ENCODE assay signal across 10 mouse cellular contexts in genomic region chr8:92721266-92721935, GRCm38 (mm10). TPM values are rescaled to one million over a fixed set of nuclear protein-coding genes. Genes with fewer than 3 reads are reported as not detected.
DNase-seq lines count a peak whose midpoint lies in the region; ATAC-seq and TF ChIP-seq lines count a peak whose summit lies in the region.
"Had no signal": no experiment of that assay in that cellular context is flagged by ENCODE, and none has a peak within 500 bp of the region (broad histone marks: within the 10 kb centered on the region; RNA-seq: fewer than 3 reads in every experiment).

No protein-coding gene starts in this region.

- no peak for TF ChIP-seq EP300 in heart, postnatal 0 days (IDR thresholded peaks at IDR 0.05; ENCODE audit: low read depth)

- peak; percentile 83 for TF ChIP-seq CTCF in heart, postnatal 0 days (IDR thresholded peaks at IDR 0.05; ENCODE audit: low read depth)

- ATAC-seq in forebrain, embryonic 13.5 days = peak; percentile 90
- ATAC-seq in heart, postnatal 0 days (ENCODE audit: insufficient read depth, low read depth) = peak; percentile 89
- peak; percentile 76; the same call in 1 of the 2 replicates for ATAC-seq in lung, embryonic 15.5 days (ENCODE audit: borderline replicate concordance, extremely low read depth, low FRiP score, low TSS enrichment)

- no peak overlapping the region for H3K9ac ChIP-seq in forebrain, embryonic 13.5 days
- no peak overlapping the region for H3K9ac ChIP-seq in heart, postnatal 0 days (replicated peaks; ENCODE audit: low read depth, low read length)
- no peak overlapping the region for H3K9ac ChIP-seq in lung, embryonic 15.5 days
- H3K9ac ChIP-seq: liver, embryonic 13.5 days had no signal

- 42% methylated on average over 12 of the region's 12 CpGs for WGBS in forebrain, embryonic 13.5 days
- 30% methylated on average over 12 of the region's 12 CpGs for WGBS in heart, postnatal 0 days
- 37% methylated on average over 12 of the region's 12 CpGs for WGBS in lung, embryonic 15.5 days

- DNase-seq in ovary, adult 18-20 months (ENCODE audit: low spot score) = peak; percentile 16
- DNase-seq in ovary, postnatal 10 days (ENCODE audit: low spot score) = no peak
- peak; percentile 81 for DNase-seq in heart, postnatal 0 days (ENCODE audit: low spot score)
- DNase-seq in layer of hippocampus, adult 18-20 months (ENCODE audit: low spot score in 2 of 2) = peak; percentile 39 to 79
- peak; percentile 71 for DNase-seq in retina, postnatal 7 days (ENCODE audit: low read depth, low spot score)
- DNase-seq in thymus, postnatal 25 days = no peak
- DNase-seq: liver, embryonic 13.5 days had no signal

- no peak overlapping the region for H3K4me3 ChIP-seq in forebrain, embryonic 13.5 days
- no peak overlapping the region for H3K4me3 ChIP-seq in heart, postnatal 0 days (ENCODE audit: low read depth, low read length)
- no peak overlapping the region for H3K4me3 ChIP-seq in lung, embryonic 15.5 days
- H3K4me3 ChIP-seq: liver, embryonic 13.5 days had no signal

- H3K27me3 ChIP-seq in forebrain, embryonic 13.5 days = 0 out of 2 replicates have a peak, but pooled peaks cover 7% of the 10 kb centered on the region
- peaks cover 4% of the 10 kb centered on the region; the same call in 1 of the 2 replicates for H3K27me3 ChIP-seq in heart, postnatal 0 days (ENCODE audit: control insufficient read depth, insufficient read depth, low read length)
- no peaks in the 10 kb centered on the region for H3K27me3 ChIP-seq in lung, embryonic 15.5 days
- H3K27me3 ChIP-seq: CH12.LX; liver, embryonic 13.5 days had no signal

- peaks cover 44% of the 10 kb centered on the region for H3K4me1 ChIP-seq in forebrain, embryonic 13.5 days
- peaks cover 9% of the 10 kb centered on the region; the same call in 1 of the 2 replicates for H3K4me1 ChIP-seq in heart, postnatal 0 days (ENCODE audit: control insufficient read depth, insufficient read depth)
- peaks cover 24% of the 10 kb centered on the region for H3K4me1 ChIP-seq in lung, embryonic 15.5 days
- H3K4me1 ChIP-seq: liver, embryonic 13.5 days had no signal

- H3K4me2 ChIP-seq in forebrain, embryonic 13.5 days = peak overlapping the region; percentile 10; the same call in 1 of the 2 replicates
- peak overlapping the region; percentile 36; the same call in 1 of the 2 replicates for H3K4me2 ChIP-seq in heart, postnatal 0 days (ENCODE audit: low read depth, low read length)
- H3K4me2 ChIP-seq in lung, embryonic 15.5 days = no peak overlapping the region
- H3K4me2 ChIP-seq: liver, embryonic 13.5 days had no signal

- H3K9me3 ChIP-seq in forebrain, embryonic 13.5 days (replicated peaks) = no peaks in the 10 kb centered on the region
- no peaks in the 10 kb centered on the region for H3K9me3 ChIP-seq in heart, postnatal 0 days (replicated peaks; ENCODE audit: control insufficient read depth, low read length)
- no peaks in the 10 kb centered on the region for H3K9me3 ChIP-seq in lung, embryonic 15.5 days
- H3K9me3 ChIP-seq: liver, embryonic 13.5 days had no signal

- H3K27ac ChIP-seq in forebrain, embryonic 13.5 days = no peak overlapping the region
- no peak overlapping the region for H3K27ac ChIP-seq in heart, postnatal 0 days (ENCODE audit: low read depth)
- H3K27ac ChIP-seq in lung, embryonic 15.5 days = no peak overlapping the region
- H3K27ac ChIP-seq: liver, embryonic 13.5 days had no signal

- no peaks in the 10 kb centered on the region for H3K36me3 ChIP-seq in forebrain, embryonic 13.5 days (ENCODE audit: poor library complexity, severe bottlenecking)
- H3K36me3 ChIP-seq in heart, postnatal 0 days (replicated peaks; ENCODE audit: control insufficient read depth, insufficient read depth, low read length) = no peaks in the 10 kb centered on the region
- H3K36me3 ChIP-seq in lung, embryonic 15.5 days = no peaks in the 10 kb centered on the region
- H3K36me3 ChIP-seq: liver, embryonic 13.5 days had no signal

RNA-seq across cellular contexts. Expression of gene Irx6, which starts 47.3 kb away (rescaled TPM):
- 0.27 and 0.69 TPM in 2 replicates for polyA plus RNA-seq in forebrain, embryonic 13.5 days (2015; fragmentation: Nextera tagmentation; extraction: Ambion mirVana)
- total RNA-seq in heart, postnatal 0 days (2014; rRNA removed; ENCODE audit: low replicate concordance) = not detected in 2 replicates
- polyA plus RNA-seq in heart, postnatal 0 days (2015; fragmentation: Nextera tagmentation; extraction: Ambion mirVana) = 0.07 and 0.08 TPM in 2 replicates
- total RNA-seq in layer of hippocampus, adult 18-20 months (2021) = under 1 TPM; 0.10 TPM
- polyA plus RNA-seq in lung, embryonic 15.5 days (2015; fragmentation: Nextera tagmentation; extraction: Ambion mirVana) = 0.08 TPM in 1 of 2 replicates, not detected in the other
- total RNA-seq: CH12.LX had no signal
- polyA plus RNA-seq: liver, embryonic 13.5 days had no signal

Comparison
In these comparisons a context has a peak if more than half of its experiments do, and no peak if none do; other contexts are left out.
1. DNase-seq: peak in ovary, adult 18-20 months (single experiment), heart, postnatal 0 days (single experiment), layer of hippocampus, adult 18-20 months (2 of 2) and retina, postnatal 7 days (single experiment); none in ovary, postnatal 10 days (single experiment) and thymus, postnatal 25 days (single experiment).
2. Peak in every context shown above with its lines, with median percentiles within 50 percentile points of each other: ATAC-seq.